Mouse (Mus musculus) lung, postnatal 36 days (tissue): ENCODE measurements around the gene Plppr3.
"Not testable (repeated sequence)": the region's sequence is repeated elsewhere in the genome, so short reads cannot be mapped to it uniquely, and the experiment has no call there.

Experiments used
- DNase-seq: peaks from one replicate; pipeline ENCODE4 v3.0.0; 2022; ENCODE audit warnings: mixed read lengths

The Plppr3 gene

GRCm38 (mm10) chr10:79900951-79901410, 26.5 kb upstream of the Plppr3 start:
- no peak for DNase-seq

GRCm38 (mm10) chr10:79897316-79898245, 23.1 kb upstream of the Plppr3 start:
- DNase-seq, result no peak

GRCm38 (mm10) chr10:79896814-79897213, 22.4 kb upstream of the Plppr3 start:
- peak; percentile 70 for DNase-seq

GRCm38 (mm10) chr10:79896306-79896705, 21.9 kb upstream of the Plppr3 start:
- peak; percentile 35 for DNase-seq

GRCm38 (mm10) chr10:79892451-79893118, 18.2 kb upstream of the Plppr3 start:
- DNase-seq, result peak; percentile 90

GRCm38 (mm10) chr10:79890670-79891069, 16.2 kb upstream of the Plppr3 start, which contains the start of gene Cfd:
TSS of gene Cfd (plus strand) at chr10:79890853.
- DNase-seq, result no peak

GRCm38 (mm10) chr10:79889386-79889785, 15.0 kb upstream of the Plppr3 start:
- peak; percentile 67 for DNase-seq

GRCm38 (mm10) chr10:79886611-79887010, 12.2 kb upstream of the Plppr3 start:
- no peak for DNase-seq

- no peak for DNase-seq
These were observed 11.6 kb upstream of the Plppr3 start, which contains the start of gene Elane for GRCm38 (mm10) chr10:79886054-79886453. TSS of gene Elane (plus strand) at chr10:79886247.

GRCm38 (mm10) chr10:79884938-79885337, 10.5 kb upstream of the Plppr3 start:
- not testable (repeated sequence) for DNase-seq

GRCm38 (mm10) chr10:79884446-79884845, 10.0 kb upstream of the Plppr3 start:
- DNase-seq, result peak; percentile 75

- peak; percentile 93 for DNase-seq
These were observed 9.1 kb upstream of the Plppr3 start for GRCm38 (mm10) chr10:79883297-79884084.

- peak; percentile 34 for DNase-seq
These were observed 7.5 kb upstream of the Plppr3 start for GRCm38 (mm10) chr10:79881981-79882380.

- DNase-seq, result peak; percentile 31
These were observed 6.3 kb upstream of the Plppr3 start for GRCm38 (mm10) chr10:79880721-79881120.

- DNase-seq, result no peak
These were observed 5.1 kb upstream of the Plppr3 start for GRCm38 (mm10) chr10:79879527-79879926.

- DNase-seq, result peak; percentile 81
These were observed 3.3 kb upstream of the Plppr3 start for GRCm38 (mm10) chr10:79877757-79878156.

- DNase-seq, result no peak
These were observed 2.7 kb upstream of the Plppr3 start for GRCm38 (mm10) chr10:79877174-79877573.

- DNase-seq, result no peak
These were observed 632 bp downstream of the Plppr3 start for GRCm38 (mm10) chr10:79873715-79874289.

GRCm38 (mm10) chr10:79873313-79873712, 1.1 kb downstream of the Plppr3 start:
- DNase-seq, result no peak

GRCm38 (mm10) chr10:79872862-79873261, 1.6 kb downstream of the Plppr3 start:
- DNase-seq, result no peak

- no peak for DNase-seq
These were observed 2.6 kb downstream of the Plppr3 start for GRCm38 (mm10) chr10:79871845-79872244.

- DNase-seq, result no peak
These were observed 7.8 kb downstream of the Plppr3 start for GRCm38 (mm10) chr10:79866601-79867000.
